Mouse (Mus musculus): ENCODE measurements at regions not wholly inside any gene's neighbourhood (a gene's known extent, or its start where the extent isn't known, plus 50 kb on each side); places are given as distances from the start of the nearest gene placed in this dataset.

GRCm38 (mm10) chr3:143949026-143949637 is 255.9 kb downstream of the Lmo4 start:
- TF ChIP-seq POLR2A (IDR thresholded peaks at IDR 0.05; ENCODE audit: extremely low read depth, insufficient read depth, low read length): no peak
- TF ChIP-seq CTCF (IDR thresholded peaks at IDR 0.05; ENCODE audit: low read depth, low read length): no peak
- DNase-seq (ENCODE audit: extremely low read depth, low read depth, low spot score): no peak
- Histone ChIP-seq H3K36me3 (ENCODE audit: control insufficient read depth, insufficient read depth, low read length) (no peaks in the 10 kb centered on the region), H3K79me2 (ENCODE audit: control insufficient read depth, insufficient read depth, low read length) (no peaks in the 10 kb centered on the region), H3K4me3 (ENCODE audit: insufficient read depth, low read depth, low read length) (no peak overlapping the region), H3K4me1 (ENCODE audit: control insufficient read depth, insufficient read depth, low read length) (no peaks in the 10 kb centered on the region), H3K9ac (ENCODE audit: low read depth, low read length) (no peak overlapping the region), H3K27me3 (ENCODE audit: control insufficient read depth, insufficient read depth, low read length) (no peaks in the 10 kb centered on the region), H3K27ac (replicated peaks; ENCODE audit: insufficient read depth, low read depth, low read length) (no peak overlapping the region)
- WGBS: 82% methylated on average over 11 of the region's 11 CpGs

- H3K27ac ChIP-seq (replicated peaks; ENCODE audit: insufficient read depth, low read depth, low read length): no peak overlapping the region
- no peaks in the 10 kb centered on the region for H3K79me2 ChIP-seq (ENCODE audit: control insufficient read depth, insufficient read depth, low read length)
- no peaks in the 10 kb centered on the region for H3K36me3 ChIP-seq (ENCODE audit: control insufficient read depth, insufficient read depth, low read length)
- TF ChIP-seq POLR2A (IDR thresholded peaks at IDR 0.05; ENCODE audit: extremely low read depth, insufficient read depth, low read length): no peak
- no peak for TF ChIP-seq CTCF (IDR thresholded peaks at IDR 0.05; ENCODE audit: low read depth, low read length)
- WGBS: 72% methylated on average over 3 of the region's 3 CpGs
- no peak for DNase-seq (ENCODE audit: extremely low read depth, low read depth, low spot score)
- H3K4me3 ChIP-seq (ENCODE audit: insufficient read depth, low read depth, low read length): no peak overlapping the region
- H3K9ac ChIP-seq (ENCODE audit: low read depth, low read length): no peak overlapping the region
- H3K4me1 ChIP-seq (ENCODE audit: control insufficient read depth, insufficient read depth, low read length): no peaks in the 10 kb centered on the region
- no peaks in the 10 kb centered on the region for H3K27me3 ChIP-seq (ENCODE audit: control insufficient read depth, insufficient read depth, low read length)
These were observed 257.1 kb downstream of the Lmo4 start for GRCm38 (mm10) chr3:143947938-143948267.

GRCm38 (mm10) chr3:143947079-143947937 is 257.7 kb downstream of the Lmo4 start:
- Histone ChIP-seq H3K27ac (replicated peaks; ENCODE audit: insufficient read depth, low read depth, low read length) (no peak overlapping the region), H3K36me3 (ENCODE audit: control insufficient read depth, insufficient read depth, low read length) (no peaks in the 10 kb centered on the region), H3K4me3 (ENCODE audit: insufficient read depth, low read depth, low read length) (no peak overlapping the region), H3K27me3 (ENCODE audit: control insufficient read depth, insufficient read depth, low read length) (no peaks in the 10 kb centered on the region), H3K79me2 (ENCODE audit: control insufficient read depth, insufficient read depth, low read length) (no peaks in the 10 kb centered on the region), H3K9ac (ENCODE audit: low read depth, low read length) (no peak overlapping the region), H3K4me1 (ENCODE audit: control insufficient read depth, insufficient read depth, low read length) (no peaks in the 10 kb centered on the region)
- no peak for DNase-seq (ENCODE audit: extremely low read depth, low read depth, low spot score)
- WGBS: 66% methylated on average over 11 of the region's 11 CpGs
- TF ChIP-seq POLR2A (IDR thresholded peaks at IDR 0.05; ENCODE audit: extremely low read depth, insufficient read depth, low read length) (no peak), CTCF (IDR thresholded peaks at IDR 0.05; ENCODE audit: low read depth, low read length) (no peak)

- no peak for DNase-seq (ENCODE audit: extremely low read depth, low read depth, low spot score)
- Histone ChIP-seq H3K79me2 (ENCODE audit: control insufficient read depth, insufficient read depth, low read length) (no peaks in the 10 kb centered on the region), H3K4me3 (ENCODE audit: insufficient read depth, low read depth, low read length) (no peak overlapping the region), H3K27ac (replicated peaks; ENCODE audit: insufficient read depth, low read depth, low read length) (no peak overlapping the region), H3K27me3 (ENCODE audit: control insufficient read depth, insufficient read depth, low read length) (no peaks in the 10 kb centered on the region; the same call in 1 of the 2 replicates), H3K9ac (ENCODE audit: low read depth, low read length) (no peak overlapping the region), H3K4me1 (ENCODE audit: control insufficient read depth, insufficient read depth, low read length) (no peaks in the 10 kb centered on the region), H3K36me3 (ENCODE audit: control insufficient read depth, insufficient read depth, low read length) (no peaks in the 10 kb centered on the region)
- 84% methylated on average over 3 of the region's 3 CpGs for WGBS
- TF ChIP-seq CTCF (IDR thresholded peaks at IDR 0.05; ENCODE audit: low read depth, low read length) (no peak), POLR2A (IDR thresholded peaks at IDR 0.05; ENCODE audit: extremely low read depth, insufficient read depth, low read length) (no peak)
These were observed 265.8 kb downstream of the Lmo4 start for GRCm38 (mm10) chr3:143939068-143939709.

- WGBS: 56% methylated on average over 6 of the region's 6 CpGs
- TF ChIP-seq POLR2A (IDR thresholded peaks at IDR 0.05; ENCODE audit: extremely low read depth, insufficient read depth, low read length): no peak
- TF ChIP-seq CTCF (IDR thresholded peaks at IDR 0.05; ENCODE audit: low read depth, low read length): no peak
- no peaks in the 10 kb centered on the region for H3K79me2 ChIP-seq (ENCODE audit: control insufficient read depth, insufficient read depth, low read length)
These were observed 279.7 kb downstream of the Lmo4 start for GRCm38 (mm10) chr3:143925322-143925721.

More at GRCm38 (mm10) chr3:143925322-143925721, 279.7 kb downstream of the Lmo4 start:
- no peak overlapping the region for H3K9ac ChIP-seq (ENCODE audit: low read depth, low read length)
- H3K4me3 ChIP-seq (ENCODE audit: insufficient read depth, low read depth, low read length): no peak overlapping the region
- no peak for DNase-seq (ENCODE audit: extremely low read depth, low read depth, low spot score)
- no peaks in the 10 kb centered on the region for H3K27me3 ChIP-seq (ENCODE audit: control insufficient read depth, insufficient read depth, low read length)
- no peaks in the 10 kb centered on the region for H3K4me1 ChIP-seq (ENCODE audit: control insufficient read depth, insufficient read depth, low read length)
- H3K36me3 ChIP-seq (ENCODE audit: control insufficient read depth, insufficient read depth, low read length): no peaks in the 10 kb centered on the region
- H3K27ac ChIP-seq (replicated peaks; ENCODE audit: insufficient read depth, low read depth, low read length): no peak overlapping the region

All from liver, adult 2 months (tissue).